Comparison of ENCODE assay signal across 8 mouse cellular contexts in the genomic region with DNA sequence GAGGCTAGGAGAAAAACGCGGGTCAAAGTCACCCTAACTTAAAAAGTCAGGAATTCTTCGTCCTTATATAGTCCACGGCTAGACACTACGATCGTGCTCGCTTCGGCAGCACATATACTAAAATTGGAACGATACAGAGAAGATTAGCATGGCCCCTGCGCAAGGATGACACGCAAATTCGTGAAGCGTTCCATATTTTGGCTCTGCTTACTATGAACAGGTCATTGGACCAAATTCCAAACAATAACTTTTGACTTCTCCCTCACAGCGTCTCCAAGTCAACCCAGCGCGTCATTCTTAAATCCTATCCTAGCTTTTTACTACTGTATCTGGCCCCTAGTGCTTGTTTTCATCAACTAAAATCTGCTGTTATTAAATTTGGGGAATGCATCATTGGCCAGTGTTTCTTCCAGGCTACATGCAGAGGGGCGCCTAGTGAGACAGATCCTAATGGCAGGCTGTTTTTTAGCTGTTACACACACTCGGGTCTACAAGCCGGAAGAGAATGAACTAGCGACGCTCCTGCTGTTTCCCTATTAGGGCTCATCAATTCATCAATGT.
A peak's percentile ranks its signal among the peaks of the same experiment; 100 is the strongest.
DNase-seq lines count a peak whose midpoint lies in the region; ATAC-seq lines count a peak whose summit lies in the region.

No protein-coding gene starts in this region.

- peak; percentile 85 for ATAC-seq in forebrain, embryonic 16.5 days
- ATAC-seq in hindbrain, embryonic 13.5 days (ENCODE audit: low FRiP score): peak; percentile 86

- no peaks in the 10 kb centered on the region for H3K27me3 ChIP-seq in forebrain, embryonic 16.5 days (replicated peaks; ENCODE audit: control insufficient read depth, insufficient read depth, low read length)
- H3K27me3 ChIP-seq in hindbrain, embryonic 13.5 days: no peaks in the 10 kb centered on the region

- H3K4me1 ChIP-seq in brown adipose tissue, adult 24 weeks (ENCODE audit: control insufficient read depth, insufficient read depth, insufficient read length, low read length): no peaks in the 10 kb centered on the region
- peaks cover 9% of the 10 kb centered on the region; the same call in 1 of the 2 replicates for H3K4me1 ChIP-seq in forebrain, embryonic 16.5 days (replicated peaks; ENCODE audit: control insufficient read depth, insufficient read depth, low read length)
- peaks cover 14% of the 10 kb centered on the region for H3K4me1 ChIP-seq in hindbrain, embryonic 13.5 days (replicated peaks)

- no peaks in the 10 kb centered on the region for H3K36me3 ChIP-seq in forebrain, embryonic 16.5 days (ENCODE audit: control insufficient read depth, insufficient read depth)
- H3K36me3 ChIP-seq in hindbrain, embryonic 13.5 days: no peaks in the 10 kb centered on the region

- peak overlapping the region; percentile 73 for H3K9ac ChIP-seq in forebrain, embryonic 16.5 days (replicated peaks; ENCODE audit: low read depth, low read length)
- peak overlapping the region; percentile 83 for H3K9ac ChIP-seq in hindbrain, embryonic 13.5 days

- no peaks in the 10 kb centered on the region for H3K9me3 ChIP-seq in forebrain, embryonic 16.5 days (ENCODE audit: control insufficient read depth, low read length)
- no peaks in the 10 kb centered on the region for H3K9me3 ChIP-seq in hindbrain, embryonic 13.5 days

- peak overlapping the region; percentile 92 for H3K4me3 ChIP-seq in brown adipose tissue, adult 24 weeks (ENCODE audit: insufficient read depth, low read depth, low read length)
- H3K4me3 ChIP-seq in forebrain, embryonic 16.5 days (replicated peaks; ENCODE audit: low read length): peak overlapping the region; percentile 97
- H3K4me3 ChIP-seq in hindbrain, embryonic 13.5 days: peak overlapping the region; percentile 90

- peak; percentile 37 for DNase-seq in ovary, postnatal 14 days (ENCODE audit: low spot score)
- no peak for DNase-seq in ovary, postnatal 10 days (ENCODE audit: low spot score)
- peak; percentile 67 to 71 for DNase-seq in layer of hippocampus, postnatal 36 days
- peak; percentile 73 for DNase-seq in lung, postnatal 36 days
- DNase-seq in spleen, postnatal 4 days (ENCODE audit: low spot score in 2 of 2): peak; percentile 18 to 72

- peak overlapping the region; percentile 98 for H3K27ac ChIP-seq in brown adipose tissue, adult 24 weeks (replicated peaks; ENCODE audit: low read depth, low read length)
- H3K27ac ChIP-seq in forebrain, embryonic 16.5 days (ENCODE audit: low read length): peak overlapping the region; percentile 96
- peak overlapping the region; percentile 93 for H3K27ac ChIP-seq in hindbrain, embryonic 13.5 days

- WGBS in forebrain, embryonic 16.5 days: under 1% methylated on average over 21 of the region's 21 CpGs
- whole genome bisulfite sequencing in hindbrain, embryonic 13.5 days: 0% methylated on average over 21 of the region's 21 CpGs

- peak overlapping the region; percentile 76 for H3K4me2 ChIP-seq in forebrain, embryonic 16.5 days (ENCODE audit: low read length)
- H3K4me2 ChIP-seq in hindbrain, embryonic 13.5 days: peak overlapping the region; percentile 67
